20 mouse cellular contexts compared by ENCODE assay signal in the genomic region with DNA sequence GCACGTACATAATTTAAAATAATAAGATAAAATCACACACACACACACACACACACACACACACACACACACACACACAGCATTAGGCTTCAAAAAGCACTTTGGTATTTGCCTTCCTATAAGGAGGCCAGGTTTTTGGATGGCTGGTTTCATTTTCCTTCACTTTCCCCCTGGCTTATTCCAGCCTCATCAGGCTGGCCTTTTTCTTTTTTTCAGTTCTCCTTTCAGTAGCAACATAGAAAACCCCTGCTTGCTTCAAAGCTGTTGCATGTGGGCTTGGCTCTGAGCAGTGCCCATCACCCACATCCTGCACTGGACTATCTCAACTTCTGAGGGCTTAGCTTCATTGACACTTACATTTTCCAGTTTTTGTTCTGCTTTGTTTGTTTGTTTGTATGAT. TPM values are rescaled to one million over a fixed set of nuclear protein-coding genes. Genes with fewer than 3 reads are reported as not detected.
DNase-seq lines count a peak whose midpoint lies in the region; ATAC-seq and TF ChIP-seq lines count a peak whose summit lies in the region.
"Had no signal": no experiment of that assay in that cellular context is flagged by ENCODE, and none has a peak within 500 bp of the region (broad histone marks: within the 10 kb centered on the region; RNA-seq: fewer than 3 reads in every experiment).

No protein-coding gene starts in this region.

- H3K4me3 ChIP-seq in spleen, adult 2 months (ENCODE audit: extremely low read depth, insufficient read depth, insufficient read length), result no peak overlapping the region
- H3K4me3 ChIP-seq in CH12.LX (replicated peaks in 1 of 3; ENCODE audit: low read depth in 2 of 3, low read length in 2 of 3, poor library complexity in 1 of 3) (no peak overlapping the region), macrophage (ENCODE audit: inconsistent target) (no peak overlapping the region)
- H3K4me3 ChIP-seq: embryonic facial prominence, embryonic 12.5 days; forebrain, embryonic 13.5 days; heart, embryonic 13.5 days; hindbrain, embryonic 15.5 days had no signal

- H3K27ac ChIP-seq in spleen, adult 2 months (ENCODE audit: insufficient read depth, low read length), result peak overlapping the region; percentile 42; the same call in 1 of the 2 replicates
- H3K27ac ChIP-seq in CH12.LX (ENCODE audit: insufficient read depth, low read depth), result peak overlapping the region; percentile 61; the same call in 1 of the 2 replicates
- peak overlapping the region; percentile 68 for H3K27ac ChIP-seq in macrophage
- H3K27ac ChIP-seq: embryonic facial prominence, embryonic 12.5 days; forebrain, embryonic 13.5 days; heart, embryonic 13.5 days; hindbrain, embryonic 15.5 days had no signal

- H3K4me1 ChIP-seq in spleen, adult 2 months (ENCODE audit: control insufficient read depth, insufficient read depth, insufficient read length), result peaks cover 22% of the 10 kb centered on the region
- H3K4me1 ChIP-seq in CH12.LX (ENCODE audit: control insufficient read depth in 1 of 2, insufficient read depth in 2 of 2), result peaks cover 9 to 40% of the 10 kb centered on the region in 2 experiments; a peak in 3 of 4 replicates

- peaks cover 24% of the 10 kb centered on the region for H3K79me2 ChIP-seq in CH12.LX (replicated peaks; ENCODE audit: control insufficient read depth, extremely low read depth, insufficient read depth, poor library complexity, severe bottlenecking)
- peaks cover 31% of the 10 kb centered on the region for H3K79me2 ChIP-seq in macrophage (ENCODE audit: inconsistent target)

- H3K4me2 ChIP-seq in CH12.LX (ENCODE audit: insufficient read depth, low read depth, poor library complexity, severe bottlenecking), result peak overlapping the region; percentile 92
- H3K4me2 ChIP-seq: embryonic facial prominence, embryonic 12.5 days; forebrain, embryonic 13.5 days; heart, embryonic 13.5 days; hindbrain, embryonic 15.5 days had no signal

- peak; percentile 93 for TF ChIP-seq EP300 in CH12.LX (IDR thresholded peaks at IDR 0.05; ENCODE audit: low read length)

- DNase-seq in spleen, adult 2 months (ENCODE audit: low read depth in 1 of 2, low spot score in 2 of 2), result peak in 1 of 2 experiments; percentile 33
- no peak for DNase-seq in spleen, postnatal 4 days (ENCODE audit: low spot score in 2 of 2)
- DNase-seq in B cell, adult 2 months, result peak; percentile 44 to 57
- peak; percentile 78 for DNase-seq in CH12.LX (ENCODE audit: extremely low read depth)
- no peak for DNase-seq in c-Kit-positive CD71-positive TER-119-positive erythroid progenitor cells, embryonic 14.5 days (ENCODE audit: low spot score)
- no peak for DNase-seq in urinary bladder, postnatal 25 days (ENCODE audit: low spot score)
- DNase-seq: adrenal gland, adult 2 months; adrenal gland, postnatal 25 days; cerebellum, adult 11 months; cerebellum, adult 8-10 months; cerebellum, postnatal 25 days; forebrain, postnatal 0 days; gastrocnemius, postnatal 14 days; heart, postnatal 36 days had no signal

- H3K27me3 ChIP-seq in spleen, adult 2 months (ENCODE audit: control insufficient read depth, insufficient read depth, low read length), result no peaks in the 10 kb centered on the region
- H3K27me3 ChIP-seq in CH12.LX (replicated peaks), result no peaks in the 10 kb centered on the region
- H3K27me3 ChIP-seq: embryonic facial prominence, embryonic 12.5 days; forebrain, embryonic 13.5 days; heart, embryonic 13.5 days; hindbrain, embryonic 15.5 days had no signal

- H3K9me3 ChIP-seq in CH12.LX (replicated peaks; ENCODE audit: low read length), result no peaks in the 10 kb centered on the region
- H3K9me3 ChIP-seq: embryonic facial prominence, embryonic 12.5 days; forebrain, embryonic 13.5 days; heart, embryonic 13.5 days; hindbrain, embryonic 15.5 days had no signal

- dilution Hi-C loops in CH12.LX (cut with MboI; ENCODE audit: extremely low pct_ligation_motif_present, extremely low pct_unique_long_range_greater_than_20kb, low sequenced_read_pairs), result no loop called here

- no peak for TF ChIP-seq CTCF in spleen, adult 2 months (IDR thresholded peaks at IDR 0.05; ENCODE audit: extremely low read depth, insufficient read depth, insufficient read length, insufficient replicate concordance)
- no peak for TF ChIP-seq CTCF in CH12.LX (conservative IDR thresholded peaks at IDR 0.05 in 1 of 2, IDR thresholded peaks at IDR 0.05 in 1 of 2; ENCODE audit: low read depth in 2 of 2, low read length in 2 of 2)

- H3K9ac ChIP-seq in CH12.LX (ENCODE audit: insufficient read depth, low read depth), result 0 out of 2 replicates have a peak overlapping the region, but pooled peaks have one; percentile 37
- H3K9ac ChIP-seq: embryonic facial prominence, embryonic 12.5 days; forebrain, embryonic 13.5 days; forebrain, postnatal 0 days; heart, embryonic 13.5 days; hindbrain, embryonic 15.5 days had no signal

- no peaks in the 10 kb centered on the region for H3K36me3 ChIP-seq in spleen, adult 2 months (ENCODE audit: control insufficient read depth, insufficient read depth, low read length)
- H3K36me3 ChIP-seq in CH12.LX (replicated peaks in 1 of 2; ENCODE audit: control insufficient read depth in 1 of 2, insufficient read depth in 1 of 2, low read length in 1 of 2) (no peaks in the 10 kb centered on the region), macrophage (ENCODE audit: inconsistent target) (no peaks in the 10 kb centered on the region)
- H3K36me3 ChIP-seq: embryonic facial prominence, embryonic 12.5 days; heart, embryonic 13.5 days; hindbrain, embryonic 15.5 days had no signal

- WGBS in spleen, adult 2 months, result 33% methylated on average over 1 of the region's 1 CpGs
- WGBS in macrophage (ENCODE audit: missing documents), result 60% methylated on average over 1 of the region's 1 CpGs

- no peak; the same call in 1 of the 2 replicates for TF ChIP-seq RAD21 in CH12.LX (IDR thresholded peaks at IDR 0.05; ENCODE audit: low read depth, low read length)

- no peak for ATAC-seq in activated CD4-positive, CD25-positive, alpha-beta regulatory T cell, adult 4 months
- ATAC-seq: forebrain, embryonic 13.5 days; forebrain, postnatal 0 days had no signal

- TF ChIP-seq POLR2A in spleen, adult 2 months (IDR thresholded peaks at IDR 0.05; ENCODE audit: low read depth, low read length), result no peak
- no peak for TF ChIP-seq POLR2A in CH12.LX (IDR thresholded peaks at IDR 0.05; ENCODE audit: low read depth, low read length)

- in situ Hi-C loops in CH12.LX (cut with MboI; ENCODE audit: low pct_ligation_motif_present, low pct_unique_long_range_greater_than_20kb, low sequenced_read_pairs), result no loop called here

TF ChIP-seq in CH12.LX, 34 proteins besides CTCF, POLR2A, EP300 and RAD21 (continues in another document):
- TF ChIP-seq MYC (IDR thresholded peaks at IDR 0.05; ENCODE audit: low read depth, low read length), result peak; percentile 77
- no peak for TF ChIP-seq JUND (conservative IDR thresholded peaks at IDR 0.05; ENCODE audit: low read depth, low read length)
- TF ChIP-seq TCF12 (IDR thresholded peaks at IDR 0.05; ENCODE audit: low read depth, low read length), result peak; percentile 32; the same call in 1 of the 2 replicates
- TF ChIP-seq MAZ (IDR thresholded peaks at IDR 0.05; ENCODE audit: low read depth, low read length), result no peak
- TF ChIP-seq JUN (IDR thresholded peaks at IDR 0.05; ENCODE audit: insufficient read depth, low read depth, low read length), result no peak
- peak; percentile 56 for TF ChIP-seq BHLHE40 (IDR thresholded peaks at IDR 0.05; ENCODE audit: low read depth, low read length)
- TF ChIP-seq CHD1 (IDR thresholded peaks at IDR 0.05; ENCODE audit: low read depth, low read length), result peak; percentile 92; the same call in 1 of the 2 replicates
- peak; percentile 98 for TF ChIP-seq IRF4 (IDR thresholded peaks at IDR 0.05; ENCODE audit: low read depth, low read length)
- TF ChIP-seq ETS1 (conservative IDR thresholded peaks at IDR 0.05; ENCODE audit: low read depth, low read length), result peak; percentile 68; the same call in 1 of the 2 replicates
- peak; percentile 54; the same call in 1 of the 2 replicates for TF ChIP-seq MAX (IDR thresholded peaks at IDR 0.05; ENCODE audit: low read length)
- peak; percentile 94 for TF ChIP-seq CHD2 (IDR thresholded peaks at IDR 0.05; ENCODE audit: low read length)

RNA-seq across cellular contexts. Expression of a gene that starts 3.8 kb away (rescaled TPM):
- 7.1 and 7.7 TPM in 2 replicates for polyA plus RNA-seq in spleen, adult 2 months (2012; rRNA removed)
- total RNA-seq in CH12.LX (2012; rRNA removed), result 227 and 351 TPM in 2 replicates
- total RNA-seq in CH12.LX (2014; rRNA removed), result 281 and 286 TPM in 2 replicates
- polyA plus RNA-seq in CH12.LX (2012; ENCODE audit: insufficient read length, low read depth), result 317 and 327 TPM in 2 replicates
- 100 to 1,000 TPM in 1 of 26 experiments, 10 to 100 TPM in 15, 1 to 10 TPM in 10; 2.4 to 100 (median 21.9) TPM for total RNA-seq in macrophage (2018; cell fraction: chromatin; rRNA removed)
- 100 to 1,000 TPM in 1 of 26 experiments, 10 to 100 TPM in 12, 1 to 10 TPM in 13; 6.3 to 102 (median 34.1) TPM for total RNA-seq in macrophage (2018; cell fraction: cytosol; rRNA removed)
- 10 to 100 TPM in 16 of 26 experiments, 1 to 10 TPM in 10; 2.6 to 88.2 (median 27.9) TPM for total RNA-seq in macrophage (2018; cell fraction: nucleus; rRNA removed)
- 5.4 to 17.7 TPM (median 8.3 TPM) in 3 replicates for polyA plus RNA-seq in macrophage (2018)
- 100 to 1,000 TPM; 124 to 145 TPM for polyA plus RNA-seq in activated CD4-positive, CD25-positive, alpha-beta regulatory T cell, adult 4 months (2017; shearing (Covaris generic))

RNA-seq across cellular contexts. Expression of a gene that starts 3.9 kb away (rescaled TPM):
- polyA plus RNA-seq in spleen, adult 2 months (2012; rRNA removed), result 28.3 and 35.1 TPM in 2 replicates
- 82.6 and 85.5 TPM in 2 replicates for total RNA-seq in CH12.LX (2012; rRNA removed)
- total RNA-seq in CH12.LX (2014; rRNA removed), result 182 and 200 TPM in 2 replicates
- polyA plus RNA-seq in CH12.LX (2012; ENCODE audit: insufficient read length, low read depth), result 82.4 and 99.8 TPM in 2 replicates
- total RNA-seq in macrophage (2018; cell fraction: chromatin; rRNA removed), result 10 to 100 TPM; 24.9 to 83.3 (median 52.9) TPM
- total RNA-seq in macrophage (2018; cell fraction: cytosol; rRNA removed), result 100 to 1,000 TPM; 144 to 242 (median 184) TPM
- 100 to 1,000 TPM in 13 of 26 experiments, 10 to 100 TPM in 13; 58.7 to 170 (median 105) TPM for total RNA-seq in macrophage (2018; cell fraction: nucleus; rRNA removed)
- polyA plus RNA-seq in macrophage (2018), result 82.5 to 141 TPM (median 132 TPM) in 3 replicates
- 10 to 100 TPM; 66.3 to 74.8 TPM for polyA plus RNA-seq in activated CD4-positive, CD25-positive, alpha-beta regulatory T cell, adult 4 months (2017; shearing (Covaris generic))

RNA-seq across cellular contexts. Expression of a gene that starts 27.0 kb away (rescaled TPM):
- polyA plus RNA-seq in spleen, adult 2 months (2012; rRNA removed), result 7.7 and 74.0 TPM in 2 replicates
- 35.3 and 38.1 TPM in 2 replicates for total RNA-seq in CH12.LX (2012; rRNA removed)
- total RNA-seq in CH12.LX (2014; rRNA removed), result 53.6 and 60.5 TPM in 2 replicates
- 190 and 223 TPM in 2 replicates for polyA plus RNA-seq in CH12.LX (2012; ENCODE audit: insufficient read length, low read depth)
- total RNA-seq in macrophage (2018; cell fraction: chromatin; rRNA removed), result 10 to 100 TPM in 7 of 26 experiments, 1 to 10 TPM in 19; 1.7 to 19.7 (median 6.9) TPM
- total RNA-seq in macrophage (2018; cell fraction: cytosol; rRNA removed), result 10 to 100 TPM; 22.0 to 49.1 (median 33.5) TPM
- 10 to 100 TPM in 7 of 26 experiments, 1 to 10 TPM in 19; 1.6 to 34.3 (median 5.6) TPM for total RNA-seq in macrophage (2018; cell fraction: nucleus; rRNA removed)
- polyA plus RNA-seq in macrophage (2018), result 21.1 to 56.8 TPM (median 50.5 TPM) in 3 replicates
- 10 to 100 TPM; 66.0 to 72.3 TPM for polyA plus RNA-seq in activated CD4-positive, CD25-positive, alpha-beta regulatory T cell, adult 4 months (2017; shearing (Covaris generic))

Comparison
In these comparisons a context has a peak if more than half of its experiments do, and no peak if none do; other contexts are left out.
1. DNase-seq: peak in B cell, adult 2 months (2 of 2) and CH12.LX (single experiment); none in spleen, postnatal 4 days (0 of 2), c-Kit-positive CD71-positive TER-119-positive erythroid progenitor cells, embryonic 14.5 days (single experiment) and urinary bladder, postnatal 25 days (single experiment).
2. Peak in every context shown above with its lines, with median percentiles within 50 percentile points of each other: H3K27ac ChIP-seq.